ENCODE assay signal across 24 mouse cellular contexts in the genomic region with DNA sequence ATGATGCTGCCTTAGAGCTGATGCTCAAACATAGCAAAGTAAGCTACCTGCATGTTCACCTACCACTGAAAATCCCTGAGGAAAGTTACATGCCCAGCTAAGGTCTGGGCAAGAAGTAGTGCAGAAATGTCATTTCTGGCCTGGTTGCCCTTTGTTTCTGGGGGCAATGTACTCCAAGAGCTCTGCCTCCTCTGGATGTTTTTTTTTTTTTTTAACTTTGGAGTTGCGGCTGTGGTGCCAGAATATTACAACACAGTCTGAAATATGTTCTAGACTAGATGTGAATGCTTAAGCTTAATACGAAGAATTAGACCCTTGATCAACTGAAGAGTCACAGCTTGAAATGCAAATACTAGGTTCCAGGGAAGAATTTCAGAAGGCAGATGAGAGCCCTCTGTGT.
A peak's percentile ranks its signal among the peaks of the same experiment; 100 is the strongest.
DNase-seq lines count a peak whose midpoint lies in the region; ATAC-seq and TF ChIP-seq lines count a peak whose summit lies in the region.
"Had no signal": no experiment of that assay in that cellular context is flagged by ENCODE, and none has a peak within 500 bp of the region (broad histone marks: within the 10 kb centered on the region; RNA-seq: fewer than 3 reads in every experiment).

No protein-coding gene starts in this region.

- no peak for TF ChIP-seq EP300 in liver, postnatal 0 days (IDR thresholded peaks at IDR 0.05; ENCODE audit: low read depth)

- H3K79me2 ChIP-seq in liver, adult 2 months (ENCODE audit: control insufficient read depth, insufficient read depth, low read length) = no peaks in the 10 kb centered on the region

- H3K36me3 ChIP-seq in kidney, embryonic 16.5 days (ENCODE audit: insufficient read depth, low read length) = no peaks in the 10 kb centered on the region
- H3K36me3 ChIP-seq in kidney, embryonic 14.5 days (ENCODE audit: control insufficient read depth, insufficient read depth, low read length) = no peaks in the 10 kb centered on the region
- no peaks in the 10 kb centered on the region for H3K36me3 ChIP-seq in kidney, embryonic 15.5 days
- no peaks in the 10 kb centered on the region for H3K36me3 ChIP-seq in liver, adult 2 months (ENCODE audit: control insufficient read depth, insufficient read depth, low read length)
- H3K36me3 ChIP-seq in liver, postnatal 0 days (replicated peaks; ENCODE audit: insufficient read depth, low read length) = no peaks in the 10 kb centered on the region
- H3K36me3 ChIP-seq: embryonic facial prominence, embryonic 13.5 days; embryonic facial prominence, embryonic 15.5 days; forebrain, embryonic 10.5 days; forebrain, embryonic 12.5 days had no signal

- peak; percentile 14 for DNase-seq in kidney, adult 11 months
- peak; percentile 30 to 33 for DNase-seq in kidney, adult 8-10 months
- peak; percentile 19 for DNase-seq in kidney, postnatal 14 days
- peak; percentile 63 for DNase-seq in liver, adult 2 months (ENCODE audit: extremely low read depth, low read depth, low spot score)
- no peak for DNase-seq in liver, postnatal 0 days
- DNase-seq: adrenal gland, adult 2 months; adrenal gland, postnatal 10 days; adrenal gland, postnatal 25 days; cerebellum, adult 11 months; cerebellum, adult 18-20 months; cerebellum, adult 8-10 months; cerebellum, adult 9-11 months; cerebellum, postnatal 14 days; cerebellum, postnatal 36 days; embryo, embryonic 11 days had no signal

- H3K9ac ChIP-seq in kidney, embryonic 16.5 days (replicated peaks; ENCODE audit: low read length) = no peak overlapping the region
- no peak overlapping the region for H3K9ac ChIP-seq in kidney, embryonic 14.5 days (ENCODE audit: low read depth, low read length)
- no peak overlapping the region for H3K9ac ChIP-seq in kidney, embryonic 15.5 days
- H3K9ac ChIP-seq in liver, adult 2 months (ENCODE audit: low read depth, low read length) = no peak overlapping the region
- H3K9ac ChIP-seq in liver, postnatal 0 days (replicated peaks) = no peak overlapping the region
- H3K9ac ChIP-seq: embryonic facial prominence, embryonic 13.5 days; embryonic facial prominence, embryonic 15.5 days; forebrain, embryonic 12.5 days had no signal

- no peak for TF ChIP-seq POLR2A in liver, adult 2 months (IDR thresholded peaks at IDR 0.05; ENCODE audit: extremely low read depth, insufficient read depth, low read length)

- TF ChIP-seq CTCF in liver, adult 2 months (IDR thresholded peaks at IDR 0.05; ENCODE audit: low read depth, low read length) = no peak
- no peak for TF ChIP-seq CTCF in liver, postnatal 0 days (IDR thresholded peaks at IDR 0.05; ENCODE audit: low read depth)

- no peak for ATAC-seq in kidney, embryonic 16.5 days (ENCODE audit: low FRiP score, low TSS enrichment)
- ATAC-seq in kidney, embryonic 14.5 days (ENCODE audit: low FRiP score, low TSS enrichment) = no peak
- ATAC-seq in kidney, embryonic 15.5 days (replicated peaks; ENCODE audit: low FRiP score) = no peak
- no peak for ATAC-seq in liver, postnatal 0 days
- ATAC-seq: forebrain, embryonic 14.5 days had no signal

- H3K4me3 ChIP-seq in kidney, embryonic 16.5 days (ENCODE audit: low read length) = no peak overlapping the region
- H3K4me3 ChIP-seq in kidney, embryonic 14.5 days (ENCODE audit: low read length) = no peak overlapping the region
- H3K4me3 ChIP-seq in kidney, embryonic 15.5 days (replicated peaks) = no peak overlapping the region
- no peak overlapping the region for H3K4me3 ChIP-seq in liver, adult 2 months (ENCODE audit: insufficient read depth, low read depth, low read length)
- H3K4me3 ChIP-seq in liver, postnatal 0 days (ENCODE audit: low read depth, low read length) = no peak overlapping the region
- H3K4me3 ChIP-seq: embryonic facial prominence, embryonic 13.5 days; embryonic facial prominence, embryonic 15.5 days; erythroblast, embryonic 14.5 days; forebrain, embryonic 10.5 days; forebrain, embryonic 12.5 days had no signal

- H3K4me1 ChIP-seq in kidney, embryonic 16.5 days (ENCODE audit: insufficient read depth, low read length) = no peaks in the 10 kb centered on the region
- H3K4me1 ChIP-seq in kidney, embryonic 14.5 days (ENCODE audit: control insufficient read depth, insufficient read depth, low read length) = no peaks in the 10 kb centered on the region
- H3K4me1 ChIP-seq in kidney, embryonic 15.5 days = no peaks in the 10 kb centered on the region
- H3K4me1 ChIP-seq in liver, adult 2 months (ENCODE audit: control insufficient read depth, insufficient read depth, low read length) = peaks cover 4% of the 10 kb centered on the region; the same call in 1 of the 2 replicates
- H3K4me1 ChIP-seq in liver, postnatal 0 days (ENCODE audit: insufficient read depth) = no peaks in the 10 kb centered on the region
- H3K4me1 ChIP-seq: embryonic facial prominence, embryonic 13.5 days; embryonic facial prominence, embryonic 15.5 days; forebrain, embryonic 10.5 days; forebrain, embryonic 12.5 days had no signal

- H3K4me2 ChIP-seq in kidney, embryonic 16.5 days (replicated peaks; ENCODE audit: low read depth, low read length) = no peak overlapping the region
- no peak overlapping the region for H3K4me2 ChIP-seq in kidney, embryonic 14.5 days (replicated peaks; ENCODE audit: low read depth, low read length)
- no peak overlapping the region for H3K4me2 ChIP-seq in kidney, embryonic 15.5 days
- no peak overlapping the region for H3K4me2 ChIP-seq in liver, postnatal 0 days (ENCODE audit: low read depth, low read length)
- H3K4me2 ChIP-seq: embryonic facial prominence, embryonic 13.5 days; embryonic facial prominence, embryonic 15.5 days; forebrain, embryonic 12.5 days had no signal

- no peak overlapping the region for H3K27ac ChIP-seq in kidney, embryonic 16.5 days (ENCODE audit: low read length)
- H3K27ac ChIP-seq in kidney, embryonic 14.5 days (ENCODE audit: low read depth, low read length) = no peak overlapping the region
- H3K27ac ChIP-seq in kidney, embryonic 15.5 days = no peak overlapping the region
- H3K27ac ChIP-seq in liver, adult 2 months (replicated peaks; ENCODE audit: insufficient read depth, low read depth, low read length) = no peak overlapping the region
- H3K27ac ChIP-seq in liver, postnatal 0 days (ENCODE audit: low read depth) = no peak overlapping the region
- H3K27ac ChIP-seq: embryonic facial prominence, embryonic 13.5 days; embryonic facial prominence, embryonic 15.5 days; forebrain, embryonic 10.5 days; forebrain, embryonic 12.5 days had no signal

- no peaks in the 10 kb centered on the region for H3K9me3 ChIP-seq in kidney, embryonic 16.5 days (ENCODE audit: low read length)
- H3K9me3 ChIP-seq in kidney, embryonic 14.5 days (ENCODE audit: control insufficient read depth, low read length) = no peaks in the 10 kb centered on the region
- no peaks in the 10 kb centered on the region for H3K9me3 ChIP-seq in kidney, embryonic 15.5 days (replicated peaks)
- no peaks in the 10 kb centered on the region for H3K9me3 ChIP-seq in liver, postnatal 0 days (ENCODE audit: low read length)
- H3K9me3 ChIP-seq: embryonic facial prominence, embryonic 13.5 days; embryonic facial prominence, embryonic 15.5 days; forebrain, embryonic 10.5 days; forebrain, embryonic 12.5 days had no signal

- WGBS in kidney, embryonic 16.5 days = 80% methylated on average over 2 of the region's 2 CpGs
- WGBS in kidney, embryonic 14.5 days = 88% methylated on average over 2 of the region's 2 CpGs
- WGBS in kidney, embryonic 15.5 days = 91% methylated on average over 2 of the region's 2 CpGs
- 26% methylated on average over 2 of the region's 2 CpGs for WGBS in liver, adult 2 months
- 70% methylated on average over 2 of the region's 2 CpGs for WGBS in liver, postnatal 0 days (ENCODE audit: insufficient replicate concordance)

- no peaks in the 10 kb centered on the region for H3K27me3 ChIP-seq in kidney, embryonic 16.5 days (ENCODE audit: insufficient read depth, low read length)
- H3K27me3 ChIP-seq in kidney, embryonic 14.5 days (ENCODE audit: control insufficient read depth, insufficient read depth, low read length) = no peaks in the 10 kb centered on the region
- no peaks in the 10 kb centered on the region for H3K27me3 ChIP-seq in kidney, embryonic 15.5 days
- H3K27me3 ChIP-seq in liver, adult 2 months (ENCODE audit: control insufficient read depth, insufficient read depth, low read length) = no peaks in the 10 kb centered on the region
- H3K27me3 ChIP-seq in liver, postnatal 0 days (ENCODE audit: insufficient read depth, low read length) = no peaks in the 10 kb centered on the region
- H3K27me3 ChIP-seq: embryonic facial prominence, embryonic 13.5 days; embryonic facial prominence, embryonic 15.5 days; forebrain, embryonic 12.5 days had no signal
